Mouse (Mus musculus): ENCODE data around the gene Ly6g6f.
"Not testable (repeated sequence)": the region's sequence is repeated elsewhere in the genome, so short reads cannot be mapped to it uniquely, and the experiment has no call there.

Ly6g6f gene

DNA sequence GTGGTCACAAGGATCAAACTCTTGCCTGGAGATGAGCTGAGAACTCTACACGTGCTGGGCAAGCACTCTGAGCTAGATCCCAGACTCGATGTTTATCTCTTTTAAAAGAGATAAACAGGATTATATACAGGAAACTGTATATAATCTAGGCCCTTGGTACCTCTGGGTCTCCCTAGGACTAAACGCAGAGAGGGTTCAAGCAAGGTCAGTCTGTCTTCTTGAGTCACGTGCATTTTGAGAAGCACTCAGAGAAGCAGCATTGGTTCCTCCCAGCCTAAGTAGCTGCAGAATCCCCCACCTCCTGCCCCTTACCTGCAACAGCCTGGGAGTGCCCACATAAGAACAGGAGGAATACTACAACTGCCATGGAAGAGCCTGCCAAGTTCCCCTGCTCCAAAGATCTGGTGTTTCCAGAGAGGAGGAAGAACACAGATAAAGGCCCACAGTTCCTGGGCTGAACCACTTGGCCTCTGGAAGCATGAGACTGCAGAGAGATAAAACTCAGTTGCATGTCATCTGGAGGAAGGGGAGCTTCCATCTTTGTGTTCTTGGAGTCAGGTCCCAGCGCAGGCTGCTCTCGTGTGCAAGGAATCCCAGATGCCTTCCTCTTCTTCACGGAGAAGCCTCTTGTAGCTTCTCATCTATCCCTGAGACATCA, at the start of gene Ly6g6f:
Gene Ly6g6f, minus strand, starts transcription at position 403 of the 658 bp plus-strand sequence.
- DNase-seq (ENCODE audit: low spot score in 2 of 2), result no peak

DNA sequence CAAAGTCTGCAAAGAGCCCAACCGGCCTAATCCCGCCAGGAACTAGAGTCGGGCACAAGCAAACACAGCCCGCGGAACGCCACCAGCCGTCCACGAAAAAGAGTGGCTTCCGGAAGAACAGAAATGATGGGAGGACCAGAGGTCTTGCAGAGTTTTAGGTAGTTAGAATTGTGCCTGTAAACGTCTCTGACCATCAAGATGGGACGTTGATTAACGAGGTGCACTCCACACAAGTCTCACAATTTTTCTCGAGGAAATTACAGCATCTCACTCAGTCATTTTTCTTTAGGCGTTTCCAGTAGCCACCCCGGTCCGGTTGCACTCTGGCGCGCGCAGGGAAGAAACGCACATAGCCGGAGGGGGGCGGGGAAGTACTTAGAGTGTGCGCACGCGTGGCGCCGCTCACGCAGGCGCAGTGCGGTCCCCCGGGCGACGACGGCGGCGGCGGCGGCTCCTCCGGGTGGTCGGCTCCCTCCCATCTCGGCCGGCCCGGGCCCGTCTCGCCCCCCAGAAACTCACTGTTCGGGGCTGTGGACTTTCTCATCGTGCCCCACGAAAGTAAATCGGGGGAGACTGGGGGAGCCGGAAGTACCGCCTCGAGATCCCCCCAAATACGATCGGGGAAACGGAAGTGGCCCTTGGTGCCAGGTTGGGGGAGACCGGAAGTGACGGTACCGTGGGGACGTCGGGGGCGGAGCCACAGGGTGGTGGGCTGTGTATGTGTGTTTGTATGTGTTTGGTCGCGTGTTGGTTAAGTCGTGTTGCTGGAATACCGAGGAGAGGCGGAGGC, 49.6 kb upstream of the Ly6g6f start, which contains the start of gene Bag6:
Gene Bag6, plus strand, starts transcription at position 378 of the 790 bp plus-strand sequence.
- DNase-seq (ENCODE audit: low spot score in 2 of 2), result peak; percentile 83 to 94

- no peak for DNase-seq (ENCODE audit: low spot score in 2 of 2)
These were observed 48.1 kb upstream of the Ly6g6f start for GRCm38 (mm10) chr17:35133517-35133916.

GRCm38 (mm10) chr17:35132174-35132560, 46.8 kb upstream of the Ly6g6f start:
- DNase-seq (ENCODE audit: low spot score in 2 of 2), result no peak

GRCm38 (mm10) chr17:35131500-35132173, 46.2 kb upstream of the Ly6g6f start, which contains the start of gene Apom:
Gene Apom (minus strand): TSS chr17:35132050.
- DNase-seq (ENCODE audit: low spot score in 2 of 2), result no peak

GRCm38 (mm10) chr17:35131038-35131437, 45.6 kb upstream of the Ly6g6f start:
- DNase-seq (ENCODE audit: low spot score in 2 of 2), result no peak

DNA sequence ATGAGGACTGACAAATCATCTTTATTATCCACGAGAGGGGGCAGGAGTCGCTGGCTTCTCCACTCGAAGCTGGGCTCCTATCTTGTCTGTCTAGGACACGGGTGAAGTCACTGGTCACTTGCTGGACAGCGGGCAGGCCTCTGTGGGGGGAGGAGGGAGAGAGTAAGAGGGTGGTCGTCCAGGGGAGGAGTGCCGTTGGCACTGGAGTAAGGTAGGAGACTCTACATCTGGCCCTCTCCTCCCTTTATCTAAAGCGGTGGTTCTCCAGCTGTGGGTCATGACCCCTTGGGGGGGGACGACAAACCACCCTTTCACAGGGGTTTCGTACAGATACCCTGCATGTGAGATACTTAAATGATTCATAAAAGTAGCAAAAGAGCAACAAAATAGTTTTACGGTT, 43.6 kb upstream of the Ly6g6f start:
- no peak for DNase-seq (ENCODE audit: low spot score in 2 of 2)

- DNase-seq (ENCODE audit: low spot score in 2 of 2), result no peak
These were observed 41.6 kb upstream of the Ly6g6f start for GRCm38 (mm10) chr17:35127017-35127416.

DNA sequence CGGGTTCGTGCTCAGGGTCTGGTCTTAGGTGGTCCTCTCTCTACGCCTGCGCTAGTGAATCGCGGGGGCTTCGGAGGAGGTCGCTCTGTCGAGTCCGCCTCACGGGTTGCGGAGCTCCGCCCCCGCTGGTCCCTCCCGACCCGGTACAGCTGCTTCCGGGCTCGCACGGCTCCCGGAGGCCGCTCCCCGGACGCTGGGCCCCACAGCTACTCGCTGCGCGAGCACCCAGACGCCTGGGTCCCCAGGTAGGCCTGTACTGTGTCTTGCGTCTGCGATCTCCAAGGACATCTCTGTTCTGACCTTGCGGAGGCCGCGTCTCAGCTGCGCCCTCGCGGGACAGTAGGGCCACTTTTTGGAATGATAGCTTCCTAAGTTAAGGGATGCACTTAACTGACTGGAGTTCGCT, 40.8 kb upstream of the Ly6g6f start, which contains the start of gene D17H6S53E:
Gene D17H6S53E, plus strand, starts transcription at position 168 of the 406 bp plus-strand sequence.
- peak in 1 of 2 experiments; percentile 59 for DNase-seq (ENCODE audit: low spot score in 2 of 2)

GRCm38 (mm10) chr17:35125578-35125977, 40.2 kb upstream of the Ly6g6f start:
- no peak for DNase-seq (ENCODE audit: low spot score in 2 of 2)

DNA sequence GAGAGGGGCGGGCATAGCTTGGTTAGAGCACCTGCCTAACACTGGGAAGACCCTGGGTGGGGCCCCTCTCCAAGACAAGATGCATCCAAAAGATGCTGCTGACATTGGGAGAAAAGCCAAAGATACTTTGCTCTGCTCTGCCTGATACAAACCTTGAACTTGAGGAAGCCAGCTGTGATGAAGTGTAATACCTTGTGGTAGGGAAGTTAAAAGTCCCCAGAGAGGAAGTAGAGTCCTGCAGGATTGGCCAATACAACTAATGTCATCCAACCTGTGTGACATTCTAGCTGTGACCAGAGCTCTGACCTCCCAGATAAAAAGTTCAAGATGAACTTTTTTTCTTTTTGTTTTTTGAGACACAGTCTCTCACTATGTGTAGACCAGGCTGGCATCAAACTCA, 39.7 kb upstream of the Ly6g6f start:
- no peak for DNase-seq (ENCODE audit: low spot score in 2 of 2)

DNA sequence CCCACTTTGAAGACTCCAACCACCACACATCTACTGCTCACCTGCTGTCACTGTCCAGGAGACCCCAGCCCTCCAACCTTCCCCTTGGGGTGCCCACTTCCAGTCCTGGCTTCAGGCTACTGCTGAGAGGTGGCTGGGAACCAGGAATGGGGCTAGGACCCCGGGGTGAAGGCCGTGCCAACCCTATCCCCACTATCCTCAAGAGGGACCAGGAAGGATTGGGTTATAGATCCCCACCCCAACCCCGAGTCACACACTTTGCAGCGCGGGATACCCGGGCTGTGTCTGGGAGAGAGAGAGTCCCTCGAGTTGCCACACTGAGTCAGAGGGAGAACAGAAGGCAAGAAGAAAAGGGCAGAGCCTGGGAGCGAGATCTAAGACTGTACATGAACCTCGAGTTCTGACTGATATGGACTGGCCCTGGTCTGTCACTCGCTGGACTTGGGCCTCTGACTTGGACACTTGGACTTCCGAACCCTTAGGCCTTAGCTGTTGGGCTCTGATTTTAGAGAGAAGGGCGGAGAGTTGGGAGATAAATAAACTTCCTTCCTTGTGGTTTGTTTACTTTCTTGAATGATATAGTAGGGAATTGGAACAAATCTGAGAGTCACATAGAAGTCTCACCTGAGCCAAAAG, 39.0 kb upstream of the Ly6g6f start:
- DNase-seq (ENCODE audit: low spot score in 2 of 2), result not testable (repeated sequence)

GRCm38 (mm10) chr17:35123287-35123686, 37.9 kb upstream of the Ly6g6f start:
- not testable (repeated sequence) for DNase-seq (ENCODE audit: low spot score in 2 of 2)

- peak; percentile 61 to 83 for DNase-seq (ENCODE audit: low spot score in 2 of 2)
These were observed 36.5 kb upstream of the Ly6g6f start, which contains the start of gene Csnk2b for GRCm38 (mm10) chr17:35121871-35122303. Gene Csnk2b (minus strand): TSS chr17:35122053.

DNA sequence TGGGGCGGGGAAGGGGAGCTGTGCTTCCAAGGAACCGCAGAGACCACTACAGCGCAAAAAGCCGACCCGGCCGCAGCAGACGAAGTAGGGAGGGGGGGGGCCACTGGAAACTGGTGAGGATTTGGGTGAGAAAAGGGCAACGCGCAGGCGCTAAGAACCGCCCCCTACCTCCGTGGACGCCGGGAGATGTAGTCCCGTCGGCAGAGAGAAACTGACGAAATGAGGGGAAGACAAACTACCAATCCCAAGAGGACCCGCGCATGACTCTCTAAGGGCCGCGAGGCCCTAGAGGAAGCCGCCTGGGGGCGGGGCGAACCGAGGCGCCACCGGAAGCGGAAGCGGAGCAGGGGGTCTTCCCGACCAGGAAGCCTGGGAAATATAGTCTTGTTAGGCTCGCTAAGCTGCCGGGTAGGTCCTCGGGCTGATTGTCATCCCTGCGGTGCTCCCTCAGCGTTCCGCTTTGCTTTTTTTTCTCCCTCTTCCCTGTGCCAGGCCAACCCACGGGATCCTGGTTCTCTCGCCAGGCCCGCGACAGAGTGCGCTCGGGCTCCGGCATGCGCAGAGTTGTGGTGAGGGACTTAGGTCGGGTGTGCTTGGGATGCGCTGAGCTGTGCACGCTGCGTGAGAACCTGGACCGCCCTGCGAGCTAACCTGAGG, 35.9 kb upstream of the Ly6g6f start, which contains the start of gene Gpank1:
Gene Gpank1, plus strand, starts transcription at position 313 of the 657 bp plus-strand sequence.
- DNase-seq (ENCODE audit: low spot score in 2 of 2), result peak; percentile 98

DNA sequence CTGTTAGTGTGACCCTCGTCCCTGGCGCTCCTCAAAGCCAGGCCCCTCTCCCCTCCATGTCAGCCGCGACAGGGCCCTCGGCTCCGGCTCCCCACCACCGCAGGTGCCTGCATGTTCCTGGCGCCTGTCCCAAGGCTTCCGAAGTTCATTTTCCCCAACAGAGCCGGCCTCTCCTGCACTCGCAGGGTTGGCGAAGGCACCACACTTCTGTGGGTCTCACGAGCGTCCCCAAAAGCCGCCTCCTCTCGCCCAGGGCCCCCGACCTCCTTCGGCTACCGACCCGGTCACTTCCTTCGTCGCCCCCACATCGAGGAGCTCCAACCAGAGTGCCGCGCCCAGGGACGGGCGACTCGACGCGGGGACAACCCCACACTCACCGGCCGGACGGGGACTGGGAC, 35.3 kb upstream of the Ly6g6f start:
- DNase-seq (ENCODE audit: low spot score in 2 of 2), result peak in 1 of 2 experiments; percentile 37

DNA sequence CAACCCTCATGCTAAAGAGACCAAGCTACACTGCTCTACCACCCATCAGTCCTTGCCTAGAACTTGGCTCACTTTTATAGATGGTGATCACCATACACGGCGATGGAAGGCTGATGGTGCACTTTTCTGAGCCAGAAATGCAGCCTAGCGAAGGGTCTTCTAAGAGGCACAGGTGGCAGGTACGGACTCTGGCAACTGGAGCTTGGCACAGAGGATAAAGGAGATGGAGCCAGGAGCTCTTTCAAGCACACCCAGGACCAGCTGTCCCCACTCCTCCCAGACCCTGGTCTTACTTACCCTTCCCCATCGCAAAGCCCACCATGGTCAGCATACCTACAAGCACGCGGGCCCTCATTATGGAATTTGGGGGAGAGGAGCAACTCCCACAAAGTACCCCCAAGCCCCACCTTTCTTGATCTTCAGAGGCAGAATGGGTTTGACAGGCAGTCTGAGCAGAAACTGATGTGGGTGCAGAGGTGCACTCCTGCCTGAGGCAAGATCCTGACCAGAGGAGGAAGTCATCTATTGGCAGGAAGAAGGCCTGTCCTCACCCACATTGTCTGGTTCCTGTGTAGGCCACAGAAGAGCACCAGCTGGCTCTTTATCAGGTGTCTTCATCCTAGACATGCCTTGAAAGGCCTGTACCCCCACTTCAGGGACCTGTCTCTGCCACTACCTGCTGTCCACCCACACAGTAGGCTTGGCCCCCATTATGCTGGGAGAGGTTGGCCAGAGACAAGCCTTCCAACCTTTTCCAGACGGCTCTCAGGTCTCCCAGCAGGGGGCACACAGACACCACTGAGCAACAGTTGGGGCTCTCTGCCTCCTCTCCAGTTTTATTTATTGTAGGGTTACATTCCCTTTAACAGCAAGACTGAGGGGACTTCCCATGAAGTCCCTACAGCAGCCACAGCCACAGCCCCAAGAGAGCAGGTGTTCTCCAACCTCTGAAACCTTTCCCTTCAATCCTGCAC, 29.9 kb upstream of the Ly6g6f start, which contains the start of gene Ly6g5b:
Gene Ly6g5b, minus strand, starts transcription at position 383 of the 974 bp plus-strand sequence.
- DNase-seq (ENCODE audit: low spot score in 2 of 2), result no peak

DNA sequence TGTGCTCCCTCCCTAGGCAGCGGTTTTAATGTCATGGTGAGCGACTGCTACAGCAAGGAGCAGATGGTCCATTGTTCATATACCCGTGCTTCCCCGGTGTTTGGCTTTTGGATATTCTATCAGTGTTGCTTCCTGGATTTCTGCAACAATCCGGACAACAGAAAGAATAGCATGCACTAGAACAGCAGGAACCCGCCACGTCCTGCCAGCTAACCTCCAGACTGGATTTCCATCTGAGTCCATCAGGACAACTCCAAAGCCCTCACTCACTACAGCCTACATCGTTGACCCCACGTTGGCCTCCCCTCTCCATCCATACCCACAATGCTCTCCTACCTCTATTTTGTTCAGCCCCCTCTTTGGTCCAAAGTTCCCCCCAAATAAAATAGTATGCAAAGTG, 26.4 kb upstream of the Ly6g6f start:
- no peak for DNase-seq (ENCODE audit: low spot score in 2 of 2)

- no peak for DNase-seq (ENCODE audit: low spot score in 2 of 2)
These were observed 22.7 kb upstream of the Ly6g6f start, which contains the start of gene Ly6g5c for GRCm38 (mm10) chr17:35108097-35108496. Gene Ly6g5c (plus strand): TSS chr17:35108279.

DNA sequence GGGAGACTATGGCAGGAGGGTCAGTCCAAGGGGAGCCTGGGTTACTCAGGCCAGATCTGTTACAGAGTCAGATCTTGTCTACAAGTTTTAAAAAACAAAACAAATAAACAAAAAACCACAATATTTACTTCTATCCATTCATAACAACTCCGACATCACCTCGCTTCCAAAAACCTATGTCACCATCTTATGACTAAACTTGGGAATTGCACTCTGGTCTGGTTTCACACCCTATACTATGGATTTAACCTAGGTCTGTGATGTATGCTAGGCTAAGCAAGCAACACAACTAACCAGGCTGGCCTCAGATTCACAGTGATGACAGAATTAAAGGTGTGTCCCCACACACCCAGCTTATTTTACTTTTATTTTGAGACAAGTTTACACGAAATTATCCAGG, 21.1 kb upstream of the Ly6g6f start:
- no peak for DNase-seq (ENCODE audit: low spot score in 2 of 2)
